ENCODE assay signal across 24 mouse cellular contexts in genomic region chr5:31000122-31000521, GRCm38 (mm10). TPM values are rescaled to one million over a fixed set of nuclear protein-coding genes. Genes with fewer than 3 reads are reported as not detected.
A peak's percentile ranks its signal among the peaks of the same experiment; 100 is the strongest.
DNase-seq lines count a peak whose midpoint lies in the region; ATAC-seq and TF ChIP-seq lines count a peak whose summit lies in the region.
"Had no signal": no experiment of that assay in that cellular context is flagged by ENCODE, and none has a peak within 500 bp of the region (broad histone marks: within the 10 kb centered on the region; RNA-seq: fewer than 3 reads in every experiment).

No protein-coding gene starts in this region.

- H3K27ac ChIP-seq in embryonic facial prominence, embryonic 14.5 days (replicated peaks; ENCODE audit: low read depth, low read length), result peak overlapping the region; percentile 8; the same call in 1 of the 2 replicates
- H3K27ac ChIP-seq in embryonic facial prominence, embryonic 10.5 days (replicated peaks), result no peak overlapping the region
- no peak overlapping the region for H3K27ac ChIP-seq in lung, embryonic 14.5 days (ENCODE audit: low read depth)
- no peak overlapping the region for H3K27ac ChIP-seq in midbrain, embryonic 15.5 days
- H3K27ac ChIP-seq: embryonic facial prominence, embryonic 13.5 days; hindbrain, embryonic 12.5 days; left cerebral cortex, adult 2 months; neural tube, embryonic 15.5 days had no signal

- H3K4me2 ChIP-seq in embryonic facial prominence, embryonic 14.5 days (ENCODE audit: low read depth, low read length), result no peak overlapping the region
- no peak overlapping the region for H3K4me2 ChIP-seq in lung, embryonic 14.5 days
- H3K4me2 ChIP-seq in midbrain, embryonic 15.5 days, result no peak overlapping the region
- H3K4me2 ChIP-seq: embryonic facial prominence, embryonic 13.5 days; heart, embryonic 12.5 days; hindbrain, embryonic 12.5 days; neural tube, embryonic 15.5 days had no signal

- TF ChIP-seq POLR2A in lung, adult 2 months (IDR thresholded peaks at IDR 0.05; ENCODE audit: borderline replicate concordance, extremely low read depth, low read depth, low read length), result no peak

- no peak for ATAC-seq in embryonic facial prominence, embryonic 14.5 days (ENCODE audit: low read depth)
- peak; percentile 21; the same call in 1 of the 2 replicates for ATAC-seq in lung, embryonic 14.5 days (ENCODE audit: insufficient read depth)
- no peak for ATAC-seq in midbrain, embryonic 15.5 days (replicated peaks)

- no peak overlapping the region for H3K9ac ChIP-seq in embryonic facial prominence, embryonic 14.5 days (ENCODE audit: low read depth, low read length)
- no peak overlapping the region for H3K9ac ChIP-seq in lung, embryonic 14.5 days
- no peak overlapping the region for H3K9ac ChIP-seq in midbrain, embryonic 15.5 days
- H3K9ac ChIP-seq: embryonic facial prominence, embryonic 13.5 days; heart, embryonic 12.5 days; hindbrain, embryonic 12.5 days; neural tube, embryonic 15.5 days had no signal

- no peaks in the 10 kb centered on the region for H3K9me3 ChIP-seq in embryonic facial prominence, embryonic 14.5 days (ENCODE audit: control insufficient read depth, low read length)
- no peaks in the 10 kb centered on the region for H3K9me3 ChIP-seq in embryonic facial prominence, embryonic 10.5 days
- H3K9me3 ChIP-seq in lung, embryonic 14.5 days (ENCODE audit: low read depth, low read length), result no peaks in the 10 kb centered on the region
- H3K9me3 ChIP-seq in midbrain, embryonic 15.5 days, result no peaks in the 10 kb centered on the region
- H3K9me3 ChIP-seq: embryonic facial prominence, embryonic 13.5 days; hindbrain, embryonic 12.5 days; neural tube, embryonic 15.5 days had no signal

- H3K36me3 ChIP-seq in embryonic facial prominence, embryonic 14.5 days (ENCODE audit: control insufficient read depth, insufficient read depth, low read length), result no peaks in the 10 kb centered on the region
- H3K36me3 ChIP-seq in embryonic facial prominence, embryonic 10.5 days (replicated peaks), result no peaks in the 10 kb centered on the region
- no peaks in the 10 kb centered on the region for H3K36me3 ChIP-seq in lung, embryonic 14.5 days (ENCODE audit: insufficient read depth)
- H3K36me3 ChIP-seq in midbrain, embryonic 15.5 days (replicated peaks), result no peaks in the 10 kb centered on the region
- H3K36me3 ChIP-seq: embryonic facial prominence, embryonic 13.5 days; heart, embryonic 12.5 days; hindbrain, embryonic 12.5 days; neural tube, embryonic 15.5 days had no signal

- no peaks in the 10 kb centered on the region for H3K4me1 ChIP-seq in embryonic facial prominence, embryonic 14.5 days (ENCODE audit: control insufficient read depth, insufficient read depth, low read length)
- H3K4me1 ChIP-seq in embryonic facial prominence, embryonic 10.5 days, result 0 out of 2 replicates have a peak, but pooled peaks cover 4% of the 10 kb centered on the region
- no peaks in the 10 kb centered on the region for H3K4me1 ChIP-seq in lung, embryonic 14.5 days (ENCODE audit: insufficient read depth)
- no peaks in the 10 kb centered on the region for H3K4me1 ChIP-seq in lung, adult 2 months (ENCODE audit: control insufficient read depth, insufficient read depth, low read length)
- no peaks in the 10 kb centered on the region for H3K4me1 ChIP-seq in midbrain, embryonic 15.5 days
- H3K4me1 ChIP-seq: neural tube, embryonic 15.5 days had no signal

- DNase-seq in embryonic facial prominence, embryonic 14.5 days (ENCODE audit: low spot score), result no peak
- no peak for DNase-seq in embryonic facial prominence, embryonic 10.5 days (ENCODE audit: low spot score)
- peak; percentile 17 for DNase-seq in lung, embryonic 14.5 days
- no peak for DNase-seq in lung, adult 2 months
- DNase-seq in adipocyte (ENCODE audit: low spot score) (peak; percentile 55), liver (no peak)
- DNase-seq in mesoderm, embryonic 11.5 days (ENCODE audit: low read depth, low spot score), result peak; percentile 17
- DNase-seq: adrenal gland, adult 2 months; cerebellum, postnatal 10 days; gastrocnemius, adult 2 months; kidney, adult 18-20 months; kidney, postnatal 25 days; midbrain, embryonic 14.5 days; spleen, adult 18-20 months; thymus, postnatal 25 days had no signal

- TF ChIP-seq CTCF in lung, embryonic 14.5 days (IDR thresholded peaks at IDR 0.05; ENCODE audit: low read depth), result no peak
- no peak for TF ChIP-seq CTCF in lung, adult 2 months (IDR thresholded peaks at IDR 0.05; ENCODE audit: insufficient read depth, low read length)

- H3K4me3 ChIP-seq in embryonic facial prominence, embryonic 14.5 days (ENCODE audit: low read depth, low read length), result no peak overlapping the region
- no peak overlapping the region for H3K4me3 ChIP-seq in embryonic facial prominence, embryonic 10.5 days
- H3K4me3 ChIP-seq in lung, embryonic 14.5 days (ENCODE audit: low read depth, low read length), result no peak overlapping the region
- no peak overlapping the region for H3K4me3 ChIP-seq in lung, adult 2 months (replicated peaks; ENCODE audit: extremely low read depth, low read depth, low read length)
- H3K4me3 ChIP-seq in midbrain, embryonic 15.5 days, result no peak overlapping the region
- H3K4me3 ChIP-seq: embryonic facial prominence, embryonic 13.5 days; gastrocnemius, adult 2 months; heart, embryonic 12.5 days; hindbrain, embryonic 12.5 days; left cerebral cortex, adult 2 months; neural tube, embryonic 15.5 days had no signal

- no peaks in the 10 kb centered on the region for H3K27me3 ChIP-seq in embryonic facial prominence, embryonic 14.5 days (replicated peaks; ENCODE audit: control insufficient read depth, insufficient read depth, low read length)
- H3K27me3 ChIP-seq in embryonic facial prominence, embryonic 10.5 days (replicated peaks; ENCODE audit: low read depth, poor library complexity, severe bottlenecking), result no peaks in the 10 kb centered on the region
- no peaks in the 10 kb centered on the region for H3K27me3 ChIP-seq in lung, embryonic 14.5 days (ENCODE audit: insufficient read depth, low read length)
- no peaks in the 10 kb centered on the region for H3K27me3 ChIP-seq in midbrain, embryonic 15.5 days (replicated peaks)
- H3K27me3 ChIP-seq: CH12.LX; embryonic facial prominence, embryonic 13.5 days; heart, embryonic 12.5 days; neural tube, embryonic 15.5 days had no signal

- WGBS in embryonic facial prominence, embryonic 14.5 days, result 59% methylated on average over 7 of the region's 7 CpGs
- 77% methylated on average over 7 of the region's 7 CpGs for WGBS in embryonic facial prominence, embryonic 10.5 days
- WGBS in lung, embryonic 14.5 days, result 34% methylated on average over 7 of the region's 7 CpGs
- WGBS in lung, adult 2 months, result 40% methylated on average over 7 of the region's 7 CpGs
- 76% methylated on average over 7 of the region's 7 CpGs for WGBS in midbrain, embryonic 15.5 days

RNA-seq across cellular contexts. Expression of gene Tcf23, which starts 31.7 kb away (rescaled TPM):
- polyA plus RNA-seq in embryonic facial prominence, embryonic 14.5 days (2014; fragmentation: Nextera tagmentation; extraction: Ambion mirVana), result 0.19 TPM in 1 of 2 replicates, not detected in the other
- polyA plus RNA-seq in embryonic facial prominence, embryonic 10.5 days (2016; fragmentation: Nextera tagmentation; extraction: Ambion mirVana), result not detected in 2 replicates
- polyA plus RNA-seq in lung, embryonic 14.5 days (2014; fragmentation: Nextera tagmentation; extraction: Ambion mirVana), result 0.16 and 0.25 TPM in 2 replicates
- 0.95 and 1.2 TPM in 2 replicates for polyA plus RNA-seq in lung, adult 2 months (2012; rRNA removed)
- polyA plus RNA-seq in midbrain, embryonic 15.5 days (2015; fragmentation: Nextera tagmentation; extraction: Ambion mirVana), result 0.08 TPM in 1 of 2 replicates, not detected in the other
- polyA plus RNA-seq: embryonic facial prominence, embryonic 13.5 days; forebrain, embryonic 11.5 days; hindbrain, embryonic 12.5 days; limb, embryonic 11.5 days; neural tube, embryonic 15.5 days had no signal

RNA-seq across cellular contexts. Expression of gene Preb, which starts 40.0 kb away (rescaled TPM):
- polyA plus RNA-seq in embryonic facial prominence, embryonic 14.5 days (2014; fragmentation: Nextera tagmentation; extraction: Ambion mirVana), result 85.3 and 91.2 TPM in 2 replicates
- 142 and 150 TPM in 2 replicates for polyA plus RNA-seq in embryonic facial prominence, embryonic 10.5 days (2016; fragmentation: Nextera tagmentation; extraction: Ambion mirVana)
- 79.8 and 99.6 TPM in 2 replicates for polyA plus RNA-seq in lung, embryonic 14.5 days (2014; fragmentation: Nextera tagmentation; extraction: Ambion mirVana)
- polyA plus RNA-seq in lung, adult 2 months (2012; rRNA removed), result 196 and 253 TPM in 2 replicates
- 110 and 113 TPM in 2 replicates for polyA plus RNA-seq in midbrain, embryonic 15.5 days (2015; fragmentation: Nextera tagmentation; extraction: Ambion mirVana)

RNA-seq across cellular contexts. Expression of gene Atraid, which starts 48.0 kb away (rescaled TPM):
- polyA plus RNA-seq in embryonic facial prominence, embryonic 14.5 days (2014; fragmentation: Nextera tagmentation; extraction: Ambion mirVana), result 189 and 195 TPM in 2 replicates
- polyA plus RNA-seq in embryonic facial prominence, embryonic 10.5 days (2016; fragmentation: Nextera tagmentation; extraction: Ambion mirVana), result 60.2 and 64.8 TPM in 2 replicates
- 148 and 159 TPM in 2 replicates for polyA plus RNA-seq in lung, embryonic 14.5 days (2014; fragmentation: Nextera tagmentation; extraction: Ambion mirVana)
- polyA plus RNA-seq in lung, adult 2 months (2012; rRNA removed), result 113 and 122 TPM in 2 replicates
- polyA plus RNA-seq in midbrain, embryonic 15.5 days (2015; fragmentation: Nextera tagmentation; extraction: Ambion mirVana), result 161 and 164 TPM in 2 replicates

RNA-seq across cellular contexts. Expression of gene Slc5a6, which starts 48.6 kb away (rescaled TPM):
- polyA plus RNA-seq in embryonic facial prominence, embryonic 14.5 days (2014; fragmentation: Nextera tagmentation; extraction: Ambion mirVana), result 14.9 and 17.6 TPM in 2 replicates
- polyA plus RNA-seq in embryonic facial prominence, embryonic 10.5 days (2016; fragmentation: Nextera tagmentation; extraction: Ambion mirVana), result 9.9 and 12.2 TPM in 2 replicates
- 7.2 and 8.0 TPM in 2 replicates for polyA plus RNA-seq in lung, embryonic 14.5 days (2014; fragmentation: Nextera tagmentation; extraction: Ambion mirVana)
- 16.3 and 19.1 TPM in 2 replicates for polyA plus RNA-seq in lung, adult 2 months (2012; rRNA removed)
- polyA plus RNA-seq in midbrain, embryonic 15.5 days (2015; fragmentation: Nextera tagmentation; extraction: Ambion mirVana), result 26.9 and 29.1 TPM in 2 replicates

RNA-seq across cellular contexts. Expression of gene Cad, which starts 54.5 kb away (rescaled TPM):
- polyA plus RNA-seq in embryonic facial prominence, embryonic 14.5 days (2014; fragmentation: Nextera tagmentation; extraction: Ambion mirVana), result 29.1 and 30.2 TPM in 2 replicates
- polyA plus RNA-seq in embryonic facial prominence, embryonic 10.5 days (2016; fragmentation: Nextera tagmentation; extraction: Ambion mirVana), result 64.6 and 71.3 TPM in 2 replicates
- 38.0 and 43.4 TPM in 2 replicates for polyA plus RNA-seq in lung, embryonic 14.5 days (2014; fragmentation: Nextera tagmentation; extraction: Ambion mirVana)
- 27.6 and 28.6 TPM in 2 replicates for polyA plus RNA-seq in lung, adult 2 months (2012; rRNA removed)
- polyA plus RNA-seq in midbrain, embryonic 15.5 days (2015; fragmentation: Nextera tagmentation; extraction: Ambion mirVana), result 14.9 and 16.2 TPM in 2 replicates

Comparison
In these comparisons a context has a peak if more than half of its experiments do, and no peak if none do; other contexts are left out.
1. DNase-seq: peak in lung, embryonic 14.5 days (single experiment), adipocyte (single experiment) and mesoderm, embryonic 11.5 days (single experiment); none in embryonic facial prominence, embryonic 14.5 days (single experiment), embryonic facial prominence, embryonic 10.5 days (single experiment), lung, adult 2 months (single experiment) and liver (single experiment).